Mouse (Mus musculus) lung, postnatal 0 days (tissue): ENCODE data around the gene Tirap.

Experiments
- CTCF ChIP-seq: IDR thresholded peaks from 2 replicates; pipeline ENCODE4 v1.5.1; 2016; ENCODE audit warnings: antibody characterized with exemption, mild to moderate bottlenecking
- EP300 ChIP-seq: IDR thresholded peaks from 2 replicates; pipeline ENCODE4 v1.6.1; 2016; ENCODE audit warnings: antibody characterized with exemption, mild to moderate bottlenecking, control low read depth

DNA sequence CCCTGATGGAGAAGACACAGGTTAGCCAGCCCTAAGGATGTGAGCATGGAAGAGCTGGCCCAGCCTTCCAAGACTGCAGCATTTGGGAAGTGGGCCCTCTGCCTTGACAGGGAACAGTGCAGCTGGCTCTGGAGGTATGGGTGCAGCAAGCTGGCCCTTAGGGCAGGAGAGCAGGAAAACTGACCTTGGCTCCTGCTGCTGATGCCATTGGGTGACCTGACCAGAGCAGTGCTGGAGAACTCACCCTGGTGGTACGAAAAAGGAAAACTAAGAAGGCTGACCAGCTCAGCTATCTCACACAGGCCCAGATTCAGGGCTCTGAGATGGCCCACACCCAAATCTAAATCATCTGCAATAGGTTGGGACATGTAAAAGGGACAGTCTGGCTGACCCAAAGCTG, 54.3 kb downstream of the Tirap start:
- TF ChIP-seq CTCF (no peak), EP300 (no peak)
